In genomic region chr13:101096856-101097255, GRCm38 (mm10) we compare ENCODE assay signal across 30 mouse cellular contexts.
DNase-seq lines count a peak whose midpoint lies in the region; ATAC-seq and TF ChIP-seq lines count a peak whose summit lies in the region.
"Had no signal": no experiment of that assay in that cellular context is flagged by ENCODE, and none has a peak within 500 bp of the region (broad histone marks: within the 10 kb centered on the region; RNA-seq: fewer than 3 reads in every experiment).

No protein-coding gene starts in this region.

- ATAC-seq in kidney, postnatal 0 days (replicated peaks; ENCODE audit: low FRiP score, low read depth): no peak
- ATAC-seq in kidney, embryonic 16.5 days (ENCODE audit: low FRiP score, low TSS enrichment): no peak
- peak; percentile 79 for ATAC-seq in granulocyte monocyte progenitor cell, adult 5-6 weeks (replicated peaks; ENCODE audit: poor library complexity, severe bottlenecking)
- ATAC-seq: CD4-positive, CD25-positive, alpha-beta regulatory T cell, adult 4 months; forebrain, embryonic 13.5 days; hindbrain, embryonic 16.5 days; midbrain, embryonic 15.5 days had no signal

- DNase-seq in kidney, postnatal 0 days (ENCODE audit: low spot score): peak; percentile 9
- DNase-seq in lung, postnatal 25 days (ENCODE audit: low spot score): peak; percentile 18
- no peak for DNase-seq in lung, postnatal 14 days
- DNase-seq in adrenal gland, postnatal 14 days: no peak
- DNase-seq in right cerebral cortex, postnatal 10 days (ENCODE audit: low spot score in 2 of 2): no peak
- DNase-seq: adrenal gland, postnatal 36 days; cerebellum, adult 18-20 months; kidney, adult 18-20 months; kidney, postnatal 4 days; layer of hippocampus, postnatal 36 days; liver, embryonic 13.5 days; retina, postnatal 1 day; right cerebral cortex, postnatal 25 days; spleen, adult 18-20 months; thymus, adult 18-20 months; thymus, postnatal 36 days had no signal

- H3K27me3 ChIP-seq in kidney, postnatal 0 days (ENCODE audit: insufficient read depth, low read length): no peaks in the 10 kb centered on the region
- no peaks in the 10 kb centered on the region for H3K27me3 ChIP-seq in kidney, embryonic 16.5 days (ENCODE audit: insufficient read depth, low read length)
- H3K27me3 ChIP-seq: embryonic facial prominence, embryonic 15.5 days; forebrain, embryonic 13.5 days; heart, embryonic 15.5 days; kidney, embryonic 15.5 days; liver, embryonic 13.5 days; midbrain, embryonic 15.5 days; neural tube, embryonic 15.5 days had no signal

- H3K4me3 ChIP-seq in kidney, postnatal 0 days (replicated peaks; ENCODE audit: low read depth, low read length): no peak overlapping the region
- H3K4me3 ChIP-seq in kidney, embryonic 16.5 days (ENCODE audit: low read length): no peak overlapping the region
- H3K4me3 ChIP-seq: embryonic facial prominence, embryonic 10.5 days; embryonic facial prominence, embryonic 15.5 days; forebrain, embryonic 13.5 days; heart, embryonic 15.5 days; kidney, embryonic 15.5 days; liver, embryonic 13.5 days; midbrain, embryonic 10.5 days; midbrain, embryonic 15.5 days; neural tube, embryonic 15.5 days had no signal

- no peak overlapping the region for H3K9ac ChIP-seq in kidney, postnatal 0 days (ENCODE audit: low read depth, low read length)
- H3K9ac ChIP-seq in kidney, embryonic 16.5 days (replicated peaks; ENCODE audit: low read length): no peak overlapping the region
- H3K9ac ChIP-seq: embryonic facial prominence, embryonic 15.5 days; forebrain, embryonic 13.5 days; heart, embryonic 15.5 days; kidney, embryonic 15.5 days; liver, embryonic 13.5 days; midbrain, embryonic 15.5 days; neural tube, embryonic 15.5 days had no signal

- 56% methylated on average over 1 of the region's 1 CpGs for WGBS in kidney, postnatal 0 days
- WGBS in kidney, embryonic 16.5 days: 65% methylated on average over 1 of the region's 1 CpGs

- H3K36me3 ChIP-seq in kidney, postnatal 0 days (ENCODE audit: insufficient read depth, low read length): no peaks in the 10 kb centered on the region
- H3K36me3 ChIP-seq in kidney, embryonic 16.5 days (ENCODE audit: insufficient read depth, low read length): no peaks in the 10 kb centered on the region
- H3K36me3 ChIP-seq: embryonic facial prominence, embryonic 10.5 days; embryonic facial prominence, embryonic 15.5 days; heart, embryonic 15.5 days; kidney, embryonic 15.5 days; liver, embryonic 13.5 days; midbrain, embryonic 10.5 days; midbrain, embryonic 15.5 days; neural tube, embryonic 15.5 days had no signal

- no peak for TF ChIP-seq CTCF in kidney, postnatal 0 days (IDR thresholded peaks at IDR 0.05; ENCODE audit: low read depth)

- H3K27ac ChIP-seq in kidney, postnatal 0 days: no peak overlapping the region
- H3K27ac ChIP-seq in kidney, embryonic 16.5 days (ENCODE audit: low read length): no peak overlapping the region
- H3K27ac ChIP-seq: embryonic facial prominence, embryonic 10.5 days; embryonic facial prominence, embryonic 15.5 days; forebrain, embryonic 13.5 days; heart, embryonic 15.5 days; kidney, embryonic 15.5 days; liver, embryonic 13.5 days; macrophage; midbrain, embryonic 10.5 days; midbrain, embryonic 15.5 days; neural tube, embryonic 15.5 days; stomach, postnatal 0 days had no signal

- H3K9me3 ChIP-seq in kidney, postnatal 0 days (replicated peaks; ENCODE audit: low read length): no peaks in the 10 kb centered on the region
- no peaks in the 10 kb centered on the region for H3K9me3 ChIP-seq in kidney, embryonic 16.5 days (ENCODE audit: low read length)
- H3K9me3 ChIP-seq: embryonic facial prominence, embryonic 10.5 days; embryonic facial prominence, embryonic 15.5 days; forebrain, embryonic 13.5 days; heart, embryonic 15.5 days; kidney, embryonic 15.5 days; liver, embryonic 13.5 days; midbrain, embryonic 10.5 days; midbrain, embryonic 15.5 days; neural tube, embryonic 15.5 days had no signal

- H3K4me1 ChIP-seq in kidney, postnatal 0 days (replicated peaks; ENCODE audit: insufficient read depth, low read length): no peaks in the 10 kb centered on the region
- no peaks in the 10 kb centered on the region for H3K4me1 ChIP-seq in kidney, embryonic 16.5 days (ENCODE audit: insufficient read depth, low read length)
- H3K4me1 ChIP-seq: forebrain, embryonic 13.5 days; heart, embryonic 15.5 days; kidney, embryonic 15.5 days; liver, embryonic 13.5 days; midbrain, embryonic 10.5 days; midbrain, embryonic 15.5 days; neural tube, embryonic 15.5 days had no signal

- no peak overlapping the region for H3K4me2 ChIP-seq in kidney, postnatal 0 days (ENCODE audit: low read length)
- H3K4me2 ChIP-seq in kidney, embryonic 16.5 days (replicated peaks; ENCODE audit: low read depth, low read length): no peak overlapping the region
- H3K4me2 ChIP-seq: embryonic facial prominence, embryonic 15.5 days; forebrain, embryonic 13.5 days; heart, embryonic 15.5 days; kidney, embryonic 15.5 days; liver, embryonic 13.5 days; midbrain, embryonic 15.5 days; neural tube, embryonic 15.5 days had no signal

Comparison
In these comparisons a context has a peak if more than half of its experiments do, and no peak if none do; other contexts are left out.
1. DNase-seq: peak in kidney, postnatal 0 days (single experiment) and lung, postnatal 25 days (single experiment); none in lung, postnatal 14 days (single experiment), adrenal gland, postnatal 14 days (single experiment) and right cerebral cortex, postnatal 10 days (0 of 2).